Mouse (Mus musculus): ENCODE measurements around the gene Gsdma2. TPM values are rescaled to one million over a fixed set of nuclear protein-coding genes. Genes with fewer than 3 reads are reported as not detected.
"Not testable (repeated sequence)": the region's sequence is repeated elsewhere in the genome, so short reads cannot be mapped to it uniquely, and the experiment has no call there.

Gene Gsdma2
- polyA plus RNA-seq, 1 experiment from 2014 or later = not detected

- H3K27ac ChIP-seq; H3K4me3 ChIP-seq (replicated peaks; ENCODE audit: low read depth, low read length); H3K4me2 ChIP-seq (ENCODE audit: low read length); H3K36me3 ChIP-seq (ENCODE audit: insufficient read depth, low read length); H3K9ac ChIP-seq (ENCODE audit: low read depth, low read length); H3K4me1 ChIP-seq (replicated peaks; ENCODE audit: insufficient read depth, low read length); H3K9me3 ChIP-seq (replicated peaks; ENCODE audit: low read length); H3K27me3 ChIP-seq (ENCODE audit: insufficient read depth, low read length): not testable (repeated sequence)
- peak; percentile 43; the same call in 1 of the 2 replicates for ATAC-seq (replicated peaks; ENCODE audit: low FRiP score, low read depth)
- 15% methylated on average over 7 of the region's 7 CpGs for WGBS
- peak; percentile 76 for TF ChIP-seq CTCF (IDR thresholded peaks at IDR 0.05; ENCODE audit: low read depth)
- peak; percentile 73 for DNase-seq (ENCODE audit: low spot score)
Observed at GRCm38 (mm10) chr11:98655076-98655475, 8.5 kb downstream of the Gsdma2 start.

GRCm38 (mm10) chr11:98660517-98660916, 14.0 kb downstream of the Gsdma2 start:
- peak; percentile 88 for DNase-seq (ENCODE audit: low spot score)
- H3K36me3 ChIP-seq (ENCODE audit: insufficient read depth, low read length) = no peaks in the 10 kb centered on the region
- no peak for ATAC-seq (replicated peaks; ENCODE audit: low FRiP score, low read depth)
- no peaks in the 10 kb centered on the region for H3K4me1 ChIP-seq (replicated peaks; ENCODE audit: insufficient read depth, low read length)
- H3K4me2 ChIP-seq (ENCODE audit: low read length) = no peak overlapping the region
- no peaks in the 10 kb centered on the region for H3K27me3 ChIP-seq (ENCODE audit: insufficient read depth, low read length)
- no peak overlapping the region for H3K9ac ChIP-seq (ENCODE audit: low read depth, low read length)
- WGBS = 7% methylated on average over 6 of the region's 6 CpGs
- no peak overlapping the region for H3K4me3 ChIP-seq (replicated peaks; ENCODE audit: low read depth, low read length)
- no peak overlapping the region for H3K27ac ChIP-seq
- peak; percentile 91 for TF ChIP-seq CTCF (IDR thresholded peaks at IDR 0.05; ENCODE audit: low read depth)
- H3K9me3 ChIP-seq (replicated peaks; ENCODE audit: low read length) = no peaks in the 10 kb centered on the region

GRCm38 (mm10) chr11:98664091-98664490, 17.5 kb downstream of the Gsdma2 start, which contains the start of gene Gsdma:
Gsdma (plus strand) TSS chr11:98664351.
- WGBS = 20% methylated on average over 4 of the region's 4 CpGs
- no peak for ATAC-seq (replicated peaks; ENCODE audit: low FRiP score, low read depth)
- no peaks in the 10 kb centered on the region for H3K9me3 ChIP-seq (replicated peaks; ENCODE audit: low read length)
- H3K4me2 ChIP-seq (ENCODE audit: low read length) = no peak within 1 kb of the TSS
- TF ChIP-seq CTCF (IDR thresholded peaks at IDR 0.05; ENCODE audit: low read depth) = no peak
- H3K9ac ChIP-seq (ENCODE audit: low read depth, low read length) = no peak within 1 kb of the TSS
- no peak for DNase-seq (ENCODE audit: low spot score)
- H3K4me3 ChIP-seq (replicated peaks; ENCODE audit: low read depth, low read length) = no peak within 1 kb of the TSS
- no peaks in the 10 kb centered on the region for H3K27me3 ChIP-seq (ENCODE audit: insufficient read depth, low read length)
- no peak within 1 kb of the TSS for H3K27ac ChIP-seq
- H3K36me3 ChIP-seq (ENCODE audit: insufficient read depth, low read length) = no peaks in the 10 kb centered on the region
- no peaks in the 10 kb centered on the region for H3K4me1 ChIP-seq (replicated peaks; ENCODE audit: insufficient read depth, low read length)

- Histone ChIP-seq H3K9me3 (replicated peaks; ENCODE audit: low read length) (no peaks in the 10 kb centered on the region), H3K9ac (ENCODE audit: low read depth, low read length) (no peak overlapping the region), H3K4me1 (replicated peaks; ENCODE audit: insufficient read depth, low read length) (no peaks in the 10 kb centered on the region), H3K36me3 (ENCODE audit: insufficient read depth, low read length) (no peaks in the 10 kb centered on the region), H3K27ac (no peak overlapping the region), H3K4me2 (ENCODE audit: low read length) (no peak overlapping the region), H3K27me3 (ENCODE audit: insufficient read depth, low read length) (no peaks in the 10 kb centered on the region), H3K4me3 (replicated peaks; ENCODE audit: low read depth, low read length) (no peak overlapping the region)
- ATAC-seq (replicated peaks; ENCODE audit: low FRiP score, low read depth) (no peak), DNase-seq (ENCODE audit: low spot score) (no peak)
- TF ChIP-seq CTCF (IDR thresholded peaks at IDR 0.05; ENCODE audit: low read depth) = no peak
- WGBS = 59% methylated on average over 2 of the region's 2 CpGs
Observed at GRCm38 (mm10) chr11:98668984-98669383, 22.4 kb downstream of the Gsdma2 start.

- H3K27me3 ChIP-seq (ENCODE audit: insufficient read depth, low read length) = no peaks in the 10 kb centered on the region
- H3K9me3 ChIP-seq (replicated peaks; ENCODE audit: low read length) = no peaks in the 10 kb centered on the region
- 67% methylated on average over 3 of the region's 3 CpGs for WGBS
- H3K4me2 ChIP-seq (ENCODE audit: low read length) = no peak overlapping the region
- no peak for TF ChIP-seq CTCF (IDR thresholded peaks at IDR 0.05; ENCODE audit: low read depth)
- no peak overlapping the region for H3K4me3 ChIP-seq (replicated peaks; ENCODE audit: low read depth, low read length)
- no peak overlapping the region for H3K27ac ChIP-seq
- H3K36me3 ChIP-seq (ENCODE audit: insufficient read depth, low read length) = no peaks in the 10 kb centered on the region
- DNase-seq (ENCODE audit: low spot score) (no peak), ATAC-seq (replicated peaks; ENCODE audit: low FRiP score, low read depth) (no peak)
- no peaks in the 10 kb centered on the region for H3K4me1 ChIP-seq (replicated peaks; ENCODE audit: insufficient read depth, low read length)
- no peak overlapping the region for H3K9ac ChIP-seq (ENCODE audit: low read depth, low read length)
Observed at GRCm38 (mm10) chr11:98671284-98671815, 24.8 kb downstream of the Gsdma2 start.

GRCm38 (mm10) chr11:98671857-98672256, 25.3 kb downstream of the Gsdma2 start:
- Histone ChIP-seq H3K4me3 (replicated peaks; ENCODE audit: low read depth, low read length) (no peak overlapping the region), H3K4me2 (ENCODE audit: low read length) (no peak overlapping the region), H3K9me3 (replicated peaks; ENCODE audit: low read length) (no peaks in the 10 kb centered on the region), H3K4me1 (replicated peaks; ENCODE audit: insufficient read depth, low read length) (no peaks in the 10 kb centered on the region), H3K27me3 (ENCODE audit: insufficient read depth, low read length) (no peaks in the 10 kb centered on the region), H3K27ac (no peak overlapping the region), H3K36me3 (ENCODE audit: insufficient read depth, low read length) (no peaks in the 10 kb centered on the region), H3K9ac (ENCODE audit: low read depth, low read length) (no peak overlapping the region)
- WGBS = 50% methylated on average over 5 of the region's 5 CpGs
- ATAC-seq (replicated peaks; ENCODE audit: low FRiP score, low read depth) = no peak
- no peak for DNase-seq (ENCODE audit: low spot score)
- TF ChIP-seq CTCF (IDR thresholded peaks at IDR 0.05; ENCODE audit: low read depth) = no peak

- Histone ChIP-seq H3K27me3 (ENCODE audit: insufficient read depth, low read length) (no peaks in the 10 kb centered on the region), H3K27ac (no peak overlapping the region), H3K4me2 (ENCODE audit: low read length) (no peak overlapping the region), H3K4me1 (replicated peaks; ENCODE audit: insufficient read depth, low read length) (no peaks in the 10 kb centered on the region), H3K36me3 (ENCODE audit: insufficient read depth, low read length) (no peaks in the 10 kb centered on the region), H3K9ac (ENCODE audit: low read depth, low read length) (no peak overlapping the region), H3K9me3 (replicated peaks; ENCODE audit: low read length) (no peaks in the 10 kb centered on the region), H3K4me3 (replicated peaks; ENCODE audit: low read depth, low read length) (no peak overlapping the region)
- DNase-seq (ENCODE audit: low spot score) (no peak), ATAC-seq (replicated peaks; ENCODE audit: low FRiP score, low read depth) (no peak)
- TF ChIP-seq CTCF (IDR thresholded peaks at IDR 0.05; ENCODE audit: low read depth) = no peak
- 89% methylated on average over 5 of the region's 5 CpGs for WGBS
Observed at GRCm38 (mm10) chr11:98672482-98672881, 25.9 kb downstream of the Gsdma2 start.

All from kidney, postnatal 0 days (tissue).